Mouse (Mus musculus) kidney, adult 2 months (tissue): ENCODE measurements at regions not wholly inside any gene's neighbourhood (a gene's known extent, or its start where the extent isn't known, plus 50 kb on each side); places are given as distances from the start of the nearest gene placed in this dataset.

Source experiments
- DNase-seq: peaks from one replicate; pipeline ENCODE4 v3.0.0; 2021
- H3K27ac ChIP-seq: fragments of 200-500 bp; 2 replicates; pipeline ENCODE4 v1.5.1; 2012; ENCODE audit warnings: low read depth, low read length, control low read depth, inconsistent platforms; ENCODE audit not compliant: insufficient read depth
- H3K27me3 ChIP-seq: fragments of 200-500 bp; replicated peaks from 2 replicates; pipeline ENCODE4 v1.6.1; 2012; ENCODE audit warnings: mild to moderate bottlenecking, moderate library complexity, low read length, inconsistent platforms; ENCODE audit not compliant: control insufficient read depth, insufficient read depth
- H3K36me3 ChIP-seq: fragments of 200-500 bp; 2 replicates; pipeline ENCODE4 v1.6.1; 2012; ENCODE audit warnings: mild to moderate bottlenecking, moderate library complexity, low read length, inconsistent platforms; ENCODE audit not compliant: control insufficient read depth, insufficient read depth
- H3K4me1 ChIP-seq: fragments of 200-500 bp; 2 replicates; pipeline ENCODE4 v1.6.1; 2011; ENCODE audit warnings: low read length; ENCODE audit not compliant: control insufficient read depth, insufficient read depth
- H3K4me3 ChIP-seq: fragments of 200-500 bp; 2 replicates; pipeline ENCODE4 v1.5.1; 2011; ENCODE audit warnings: mild to moderate bottlenecking, low read depth, low read length, control low read depth; ENCODE audit not compliant: insufficient read depth
- CTCF ChIP-seq: fragments of 200-500 bp; conservative IDR thresholded peaks from 2 replicates; pipeline ENCODE4 v1.5.1; 2011; ENCODE audit warnings: low read depth, mild to moderate bottlenecking, control low read depth, low read length, moderate library complexity, mixed read lengths; ENCODE audit not compliant: insufficient read depth, insufficient read length
- POLR2A ChIP-seq: fragments of 200-500 bp; IDR thresholded peaks from one replicate; pipeline ENCODE4 v1.6.1; 2011; ENCODE audit warnings: low read depth, low read length, control low read depth
- WGBS: fragments of 180-500 bp; shearing (Covaris S2); methylation state at CpG from one replicate; pipeline ENCODE4 v1.1.7; 2018; 5-methylcytosine and 5-hydroxymethylcytosine counted together

GRCm38 (mm10) chr2:75352564-75352963 is 306.5 kb upstream of the Hnrnpa3 start:
- H3K4me3 ChIP-seq, result no peak overlapping the region
- H3K4me1 ChIP-seq, result no peaks in the 10 kb centered on the region
- no peaks in the 10 kb centered on the region for H3K36me3 ChIP-seq
- no peak for DNase-seq
- no peak overlapping the region for H3K27ac ChIP-seq
- WGBS, result 89% methylated on average over 4 of the region's 4 CpGs
- no peaks in the 10 kb centered on the region for H3K27me3 ChIP-seq
- TF ChIP-seq POLR2A, result no peak
- no peak for TF ChIP-seq CTCF

DNA sequence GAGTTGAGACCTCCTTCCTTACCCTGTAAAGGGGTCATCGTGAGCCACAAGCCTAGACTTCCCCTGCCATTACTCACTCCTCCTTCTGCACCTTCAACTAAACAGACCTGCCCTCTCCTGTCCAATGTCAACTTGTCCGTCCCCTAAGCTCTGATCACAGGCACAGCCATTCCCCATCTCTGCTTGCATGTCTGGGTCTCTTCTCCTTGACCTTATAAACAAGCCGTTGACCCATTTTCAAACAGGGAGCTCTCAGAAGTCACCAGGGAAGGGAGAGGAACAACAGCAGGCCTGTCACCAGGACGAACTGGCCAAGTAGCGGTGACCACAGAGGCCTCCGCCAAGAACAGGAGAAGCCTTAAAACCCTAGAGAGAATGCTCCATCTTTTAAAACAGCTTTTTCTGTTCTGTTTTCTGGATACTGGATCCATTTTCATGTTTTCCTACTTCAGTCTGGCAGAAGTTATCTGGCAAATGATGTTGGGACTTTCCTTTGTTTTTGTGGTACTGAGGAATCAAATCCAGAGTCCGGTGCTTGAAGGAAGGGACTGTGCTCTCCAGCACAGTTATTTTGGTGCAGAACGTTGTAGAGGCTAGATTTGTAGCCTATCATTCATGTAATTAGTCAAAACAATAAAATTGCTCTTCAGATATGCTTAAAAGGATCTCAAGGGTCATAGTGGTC is 302.2 kb upstream of the Hnrnpa3 start:
- no peak for TF ChIP-seq POLR2A
- no peak for TF ChIP-seq CTCF
- Histone ChIP-seq H3K27me3 (no peaks in the 10 kb centered on the region), H3K4me1 (no peaks in the 10 kb centered on the region), H3K27ac (no peak overlapping the region), H3K36me3 (no peaks in the 10 kb centered on the region), H3K4me3 (no peak overlapping the region)
- WGBS, result 61% methylated on average over 8 of the region's 8 CpGs
- no peak for DNase-seq

GRCm38 (mm10) chr2:75357516-75357915 is 301.5 kb upstream of the Hnrnpa3 start:
- Histone ChIP-seq H3K36me3 (no peaks in the 10 kb centered on the region), H3K4me1 (no peaks in the 10 kb centered on the region), H3K4me3 (no peak overlapping the region), H3K27me3 (no peaks in the 10 kb centered on the region), H3K27ac (no peak overlapping the region; the same call in 1 of the 2 replicates)
- TF ChIP-seq CTCF, result no peak
- TF ChIP-seq POLR2A, result no peak
- no peak for DNase-seq
- WGBS, result 82% methylated on average over 2 of the region's 2 CpGs

DNA sequence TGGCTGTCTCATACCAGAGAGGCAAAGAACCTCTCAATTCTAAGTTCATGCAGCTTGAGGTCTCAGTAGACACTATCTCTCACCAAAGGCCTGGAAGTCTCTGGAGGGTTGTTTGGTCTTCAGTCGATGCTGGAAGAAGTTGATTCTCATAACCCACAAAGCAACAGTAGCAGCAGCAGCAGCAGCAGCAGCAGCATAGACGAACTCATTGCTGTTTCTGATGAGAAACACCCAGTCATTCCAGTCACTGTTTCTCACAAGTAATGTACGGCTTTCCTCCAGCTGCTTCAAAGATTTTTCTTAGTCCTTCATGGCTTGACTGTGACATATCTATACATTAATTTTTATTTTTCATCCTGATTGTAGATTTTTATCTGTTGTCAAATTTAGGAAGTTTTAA is 298.1 kb upstream of the Hnrnpa3 start:
- Histone ChIP-seq H3K27me3 (no peaks in the 10 kb centered on the region), H3K36me3 (no peaks in the 10 kb centered on the region), H3K27ac (no peak overlapping the region), H3K4me1 (no peaks in the 10 kb centered on the region), H3K4me3 (no peak overlapping the region)
- no peak for DNase-seq
- TF ChIP-seq POLR2A, result no peak
- no peak for TF ChIP-seq CTCF
- WGBS, result 81% methylated on average over 3 of the region's 3 CpGs

- H3K27ac ChIP-seq, result no peak overlapping the region
- no peaks in the 10 kb centered on the region for H3K36me3 ChIP-seq
- no peaks in the 10 kb centered on the region for H3K27me3 ChIP-seq
- no peak for TF ChIP-seq CTCF
- no peak for TF ChIP-seq POLR2A
- H3K4me1 ChIP-seq, result no peaks in the 10 kb centered on the region
- DNase-seq, result no peak
- H3K4me3 ChIP-seq, result no peak overlapping the region
- WGBS, result 88% methylated on average over 5 of the region's 5 CpGs
These were observed 282.4 kb upstream of the Hnrnpa3 start for GRCm38 (mm10) chr2:75376666-75377065.

- WGBS, result 78% methylated on average over 7 of the region's 7 CpGs
- TF ChIP-seq POLR2A, result no peak
- TF ChIP-seq CTCF, result no peak
These were observed 273.4 kb upstream of the Hnrnpa3 start for GRCm38 (mm10) chr2:75385551-75386263.

DNA sequence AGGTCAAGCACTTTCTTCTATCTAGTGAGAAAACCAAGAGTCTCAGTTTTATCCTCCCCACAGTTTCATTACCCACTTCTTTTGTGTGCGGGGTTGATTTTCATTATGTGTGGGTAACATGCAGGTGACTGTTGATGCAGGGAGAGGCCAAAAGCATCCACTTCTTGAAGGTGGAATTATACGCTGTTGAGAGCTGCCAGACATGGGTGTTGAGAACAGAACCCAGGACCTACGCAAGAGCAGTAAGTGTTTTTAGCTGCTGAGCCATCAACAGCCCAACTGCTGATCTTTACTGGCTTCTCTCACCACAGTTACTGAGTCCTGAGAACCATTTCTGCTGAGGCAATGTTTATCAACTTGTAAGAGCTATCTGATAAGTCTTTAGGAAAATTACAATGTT is 272.4 kb upstream of the Hnrnpa3 start:
- H3K4me3 ChIP-seq, result no peak overlapping the region
- 96% methylated on average over 3 of the region's 3 CpGs for WGBS
- TF ChIP-seq POLR2A, result no peak
- TF ChIP-seq CTCF, result no peak
- no peaks in the 10 kb centered on the region for H3K36me3 ChIP-seq
- H3K27me3 ChIP-seq, result no peaks in the 10 kb centered on the region
- no peak for DNase-seq
- H3K4me1 ChIP-seq, result no peaks in the 10 kb centered on the region
- H3K27ac ChIP-seq, result no peak overlapping the region

More at GRCm38 (mm10) chr2:75385551-75386263, 273.4 kb upstream of the Hnrnpa3 start:
- Histone ChIP-seq H3K27ac (no peak overlapping the region), H3K36me3 (no peaks in the 10 kb centered on the region), H3K4me3 (no peak overlapping the region), H3K27me3 (no peaks in the 10 kb centered on the region), H3K4me1 (no peaks in the 10 kb centered on the region)
- DNase-seq, result no peak
